Mouse (Mus musculus) hematopoietic multipotent progenitor cell, adult 10-12 weeks (in vitro differentiated cells): ENCODE measurements around the gene Exoc3l4. TPM values are rescaled to one million over a fixed set of nuclear protein-coding genes. Genes with fewer than 3 reads are reported as not detected.

Experiments
- polyA plus RNA-seq: library from polyadenylated mRNA; stranded (reverse); fragments of >175 nt; gene quantifications from 2 replicates; pipeline ENCODE4 v1.2.3, GENCODE M21; 2012; ENCODE audit warnings: low replicate concordance

Exoc3l4 gene
- polyA plus RNA-seq: 0.51 and 1.5 TPM in 2 replicates

GRCm38 (mm10) chr12:111416921-111417779 is at the start of gene Exoc3l4:
Gene Exoc3l4, plus strand, starts transcription at chr12:111417017.

DNA sequence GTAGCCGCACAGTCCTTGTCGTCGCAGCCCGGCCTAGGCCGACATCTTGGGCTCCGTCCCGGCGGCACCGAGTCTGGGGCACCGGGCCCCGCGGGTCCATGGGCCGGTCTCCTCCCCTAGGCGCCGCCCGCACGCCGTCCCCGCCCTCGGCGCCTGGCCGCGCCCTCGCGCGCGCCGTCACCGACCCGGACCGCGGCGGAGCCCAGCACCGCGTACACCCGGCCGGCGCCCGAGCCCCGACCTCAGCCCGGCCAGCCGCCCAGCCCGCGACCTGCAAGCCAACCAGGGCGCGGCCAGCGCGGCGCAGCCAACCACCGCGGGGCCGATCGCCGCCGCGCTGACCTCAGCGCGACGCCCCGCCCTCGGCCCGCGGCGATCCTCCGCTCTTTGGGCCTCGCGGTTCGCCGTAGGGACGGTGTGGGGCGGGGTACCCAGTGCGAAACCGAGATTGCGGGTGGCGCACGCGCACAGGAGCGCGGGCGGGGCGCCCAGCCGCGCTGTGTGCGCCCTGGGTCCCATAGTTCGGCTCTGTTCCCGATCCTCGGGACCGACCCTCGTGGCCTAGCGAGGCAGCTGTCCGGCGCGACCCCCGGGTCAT is 39.3 kb upstream of the Exoc3l4 start, which contains the start of gene Cdc42bpb:
Cdc42bpb (minus strand) TSS at position 343 of the 598 bp plus-strand sequence.

DNA sequence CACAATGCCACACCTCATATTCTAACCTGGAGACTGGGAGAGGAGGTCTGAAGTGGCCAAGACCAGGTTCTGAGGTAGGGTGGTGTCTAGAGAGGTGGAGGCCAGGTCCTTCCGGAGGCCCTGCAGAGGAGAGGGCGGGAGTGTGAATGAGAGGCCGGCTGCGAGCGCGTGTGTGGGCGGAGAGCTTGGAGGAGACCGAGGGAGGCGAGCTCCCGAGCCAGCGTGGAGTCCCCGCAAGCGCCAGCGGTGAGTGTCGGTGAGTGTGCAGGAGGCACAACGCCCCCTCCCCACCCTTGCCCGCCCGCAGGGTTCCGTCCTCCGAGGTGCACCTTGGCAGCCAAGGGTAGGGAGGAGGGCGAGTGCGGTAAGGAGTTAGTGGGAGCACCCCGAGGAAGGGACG is 10.2 kb upstream of the Exoc3l4 start, which contains the start of gene Lbhd2:
Lbhd2 (plus strand) TSS at position 188 of the 400 bp plus-strand sequence.

DNA sequence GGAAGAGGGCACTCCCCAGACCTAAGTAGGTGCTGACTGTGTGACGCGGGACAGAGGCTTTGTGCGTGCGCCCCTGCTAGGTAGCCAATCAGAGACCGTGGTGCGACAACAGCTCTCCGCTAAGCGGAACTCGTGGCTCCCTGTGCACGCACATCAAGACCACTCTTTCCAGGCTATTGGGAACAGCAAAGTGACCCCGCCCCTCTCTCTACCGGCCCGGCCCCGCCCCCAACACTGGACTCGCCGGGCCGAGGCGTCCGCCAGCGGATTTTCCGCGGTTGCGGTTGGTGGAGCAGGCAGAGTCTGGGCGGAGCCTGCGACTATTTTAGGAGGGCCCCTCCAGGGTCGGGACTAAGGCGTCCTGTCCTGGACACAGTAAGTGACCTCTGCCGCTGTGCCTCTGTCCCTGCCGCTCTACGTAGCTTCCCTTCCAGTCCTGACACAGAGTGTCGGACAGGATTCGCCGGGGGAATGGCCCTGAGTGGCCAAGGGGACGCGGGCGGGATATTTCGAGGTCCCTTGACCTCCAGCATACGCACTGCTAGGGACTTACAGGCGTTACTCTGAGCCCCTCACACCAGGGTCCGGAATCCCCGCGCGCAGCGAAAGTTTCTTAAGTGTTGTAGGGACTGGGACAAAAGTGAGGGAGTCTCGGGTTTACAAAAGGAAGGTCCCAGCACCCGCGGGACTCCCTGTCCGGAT is 25.6 kb downstream of the Exoc3l4 start, which contains the start of gene Tnfaip2:
Tnfaip2 (plus strand) TSS at position 161 of the 702 bp plus-strand sequence.

Other genes starting within 250 kb of the Exoc3l4 start
- gene 4930595D18Rik, start 232.5 kb upstream of the Exoc3l4 start, polyA plus RNA-seq: not detected in 2 replicates
- gene Amn, start 145.9 kb upstream of the Exoc3l4 start, polyA plus RNA-seq: 0.52 and 3.3 TPM in 2 replicates
- 36.9 and 101 TPM in 2 replicates for gene Cdc42bpb, start 39.3 kb upstream of the Exoc3l4 start, polyA plus RNA-seq
- 0.39 TPM in 1 of 2 replicates, not detected in the other for gene Lbhd2, start 10.2 kb upstream of the Exoc3l4 start, polyA plus RNA-seq
- gene Tnfaip2, start 25.5 kb downstream of the Exoc3l4 start, polyA plus RNA-seq: 22.9 and 55.2 TPM in 2 replicates
- gene Gm266, start 68.8 kb downstream of the Exoc3l4 start, polyA plus RNA-seq: 0.23 TPM in 1 of 2 replicates, not detected in the other
- 96.4 and 163 TPM in 2 replicates for gene Eif5, start 121.0 kb downstream of the Exoc3l4 start, polyA plus RNA-seq
- gene Mark3, start 157.5 kb downstream of the Exoc3l4 start, polyA plus RNA-seq: 14.6 and 17.3 TPM in 2 replicates